Comparison of ENCODE assay signal across 8 mouse cellular contexts in genomic region chr9:65562081-65562506, GRCm38 (mm10). TPM values are rescaled to one million over a fixed set of nuclear protein-coding genes. Genes with fewer than 3 reads are reported as not detected.
DNase-seq lines count a peak whose midpoint lies in the region; ATAC-seq lines count a peak whose summit lies in the region.

No protein-coding gene starts in this region.

- ATAC-seq in heart, embryonic 11.5 days (replicated peaks; ENCODE audit: insufficient number of reproducible peaks, low FRiP score, low TSS enrichment), result peak; percentile 41; the same call in 1 of the 2 replicates
- ATAC-seq in kidney, embryonic 15.5 days (replicated peaks; ENCODE audit: low FRiP score), result peak; percentile 33; the same call in 1 of the 2 replicates
- no peak for ATAC-seq in liver, embryonic 12.5 days

- H3K4me2 ChIP-seq in heart, embryonic 11.5 days, result no peak overlapping the region
- H3K4me2 ChIP-seq in kidney, embryonic 15.5 days, result no peak overlapping the region
- no peak overlapping the region for H3K4me2 ChIP-seq in liver, embryonic 12.5 days

- DNase-seq in layer of hippocampus, adult 11-12 months (ENCODE audit: low spot score), result peak; percentile 75
- DNase-seq in layer of hippocampus, postnatal 25 days (ENCODE audit: extremely low spot score in 1 of 2, low spot score in 1 of 2), result no peak
- peak; percentile 47 for DNase-seq in embryo, embryonic 11 days
- peak; percentile 79 to 86 for DNase-seq in right cerebral cortex, postnatal 10 days (ENCODE audit: low spot score in 2 of 2)
- no peak for DNase-seq in urinary bladder, postnatal 25 days (ENCODE audit: low spot score)

- H3K27ac ChIP-seq in heart, embryonic 11.5 days (ENCODE audit: low read depth, low read length), result peak overlapping the region; percentile 63
- peak overlapping the region; percentile 67 for H3K27ac ChIP-seq in kidney, embryonic 15.5 days
- peak overlapping the region; percentile 57 for H3K27ac ChIP-seq in liver, embryonic 12.5 days

- peak overlapping the region; percentile 44; the same call in 1 of the 2 replicates for H3K9ac ChIP-seq in heart, embryonic 11.5 days (ENCODE audit: low read depth, low read length)
- no peak overlapping the region for H3K9ac ChIP-seq in kidney, embryonic 15.5 days
- H3K9ac ChIP-seq in liver, embryonic 12.5 days, result 0 out of 2 replicates have a peak overlapping the region, but pooled peaks have one; percentile 47

- no peak overlapping the region for H3K4me3 ChIP-seq in heart, embryonic 11.5 days (ENCODE audit: low read depth, low read length)
- H3K4me3 ChIP-seq in kidney, embryonic 15.5 days (replicated peaks), result no peak overlapping the region
- no peak overlapping the region for H3K4me3 ChIP-seq in liver, embryonic 12.5 days

- no peaks in the 10 kb centered on the region for H3K27me3 ChIP-seq in heart, embryonic 11.5 days (ENCODE audit: control insufficient read depth, insufficient read depth, low read length)
- no peaks in the 10 kb centered on the region for H3K27me3 ChIP-seq in kidney, embryonic 15.5 days
- no peaks in the 10 kb centered on the region for H3K27me3 ChIP-seq in liver, embryonic 12.5 days (replicated peaks)

- 31% methylated on average over 4 of the region's 4 CpGs for WGBS in heart, embryonic 11.5 days (ENCODE audit: insufficient replicate concordance)
- WGBS in kidney, embryonic 15.5 days, result 10% methylated on average over 4 of the region's 4 CpGs
- WGBS in liver, embryonic 12.5 days (ENCODE audit: insufficient replicate concordance), result 73% methylated on average over 4 of the region's 4 CpGs

- H3K36me3 ChIP-seq in heart, embryonic 11.5 days (ENCODE audit: control insufficient read depth, insufficient read depth, low read length), result peaks cover 23% of the 10 kb centered on the region
- peaks cover 62% of the 10 kb centered on the region for H3K36me3 ChIP-seq in kidney, embryonic 15.5 days
- peaks cover 100% of the 10 kb centered on the region for H3K36me3 ChIP-seq in liver, embryonic 12.5 days

- no peaks in the 10 kb centered on the region for H3K9me3 ChIP-seq in heart, embryonic 11.5 days (replicated peaks; ENCODE audit: control insufficient read depth, low read length)
- H3K9me3 ChIP-seq in kidney, embryonic 15.5 days (replicated peaks), result no peaks in the 10 kb centered on the region
- no peaks in the 10 kb centered on the region for H3K9me3 ChIP-seq in liver, embryonic 12.5 days (replicated peaks)

- H3K4me1 ChIP-seq in heart, embryonic 11.5 days (ENCODE audit: control insufficient read depth, insufficient read depth, low read length), result peaks cover 20% of the 10 kb centered on the region
- H3K4me1 ChIP-seq in kidney, embryonic 15.5 days, result peaks cover 17% of the 10 kb centered on the region
- peaks cover 77% of the 10 kb centered on the region for H3K4me1 ChIP-seq in liver, embryonic 12.5 days

RNA-seq across cellular contexts. Expression of gene Plekho2, which starts 17.7 kb away (rescaled TPM):
- total RNA-seq in layer of hippocampus, postnatal 25 days (2021), result 10 to 100 TPM; 11.3 to 13.7 TPM
- polyA plus RNA-seq in heart, embryonic 11.5 days (2014; fragmentation: Nextera tagmentation; extraction: Ambion mirVana), result 10.6 and 11.9 TPM in 2 replicates
- 14.9 and 20.0 TPM in 2 replicates for polyA plus RNA-seq in kidney, embryonic 15.5 days (2015; fragmentation: Nextera tagmentation; extraction: Ambion mirVana)
- polyA plus RNA-seq in liver, embryonic 12.5 days (2016; fragmentation: Nextera tagmentation; extraction: Ambion mirVana), result 37.2 and 39.1 TPM in 2 replicates

RNA-seq across cellular contexts. Expression of gene Pif1, which starts 24.9 kb away (rescaled TPM):
- under 1 TPM; 0.07 to 0.19 TPM for total RNA-seq in layer of hippocampus, postnatal 25 days (2021)
- polyA plus RNA-seq in heart, embryonic 11.5 days (2014; fragmentation: Nextera tagmentation; extraction: Ambion mirVana), result 7.6 and 9.5 TPM in 2 replicates
- polyA plus RNA-seq in kidney, embryonic 15.5 days (2015; fragmentation: Nextera tagmentation; extraction: Ambion mirVana), result 12.7 and 17.5 TPM in 2 replicates
- 16.1 and 17.4 TPM in 2 replicates for polyA plus RNA-seq in liver, embryonic 12.5 days (2016; fragmentation: Nextera tagmentation; extraction: Ambion mirVana)

RNA-seq across cellular contexts. Expression of gene Ankdd1a, which starts 42.1 kb away (rescaled TPM):
- 1 to 10 TPM; 3.3 to 3.8 TPM for total RNA-seq in layer of hippocampus, postnatal 25 days (2021)
- not detected in 2 replicates for polyA plus RNA-seq in heart, embryonic 11.5 days (2014; fragmentation: Nextera tagmentation; extraction: Ambion mirVana)
- polyA plus RNA-seq in kidney, embryonic 15.5 days (2015; fragmentation: Nextera tagmentation; extraction: Ambion mirVana), result not detected in 2 replicates
- not detected in 2 replicates for polyA plus RNA-seq in liver, embryonic 12.5 days (2016; fragmentation: Nextera tagmentation; extraction: Ambion mirVana)

Comparison
In these comparisons a context has a peak if more than half of its experiments do, and no peak if none do; other contexts are left out.
1. DNase-seq: peak in layer of hippocampus, adult 11-12 months (single experiment), embryo, embryonic 11 days (single experiment) and right cerebral cortex, postnatal 10 days (2 of 2); none in layer of hippocampus, postnatal 25 days (0 of 2) and urinary bladder, postnatal 25 days (single experiment).
2. Peak in every context shown above with its lines, with median percentiles within 50 percentile points of each other: H3K27ac ChIP-seq.